Mouse (Mus musculus) kidney, postnatal 36 days (tissue): ENCODE results near the gene Ythdf2.
A peak's percentile ranks its signal among the peaks of the same experiment; 100 is the strongest.

Source experiments
- DNase-seq, 2 experiments: peaks; one replicate each; pipeline ENCODE4 v3.0.0; 2021 to 2022; ENCODE audit warnings: mixed read lengths in 2 of 2

Ythdf2 gene

DNA sequence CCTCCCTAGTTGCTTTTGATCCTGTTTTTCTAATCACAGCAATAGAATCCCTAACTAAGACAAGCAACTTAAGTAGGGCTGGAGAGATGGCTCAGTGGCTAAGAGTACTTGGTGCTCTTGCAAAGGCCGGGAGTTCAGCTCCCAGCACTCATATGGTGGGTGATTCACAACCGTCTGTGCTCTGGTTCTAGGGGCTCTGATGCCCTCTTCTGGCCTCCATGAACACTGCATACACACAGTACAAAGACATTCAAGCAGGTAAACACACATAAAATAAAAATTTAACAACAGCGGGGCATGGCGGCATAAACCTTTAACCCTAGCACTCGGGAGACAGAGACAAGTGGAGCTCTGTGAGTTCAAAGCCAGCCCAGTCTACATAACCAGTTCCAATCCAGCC is 65.9 kb downstream of the Ythdf2 start:
- DNase-seq = no peak

GRCm38 (mm10) chr4:132145092-132145491 is 67.0 kb downstream of the Ythdf2 start:
- no peak for DNase-seq

GRCm38 (mm10) chr4:132144080-132144841 is 67.8 kb downstream of the Ythdf2 start, which contains the start of gene Oprd1:
TSS of gene Oprd1 (minus strand) at chr4:132144486.
- peak in 1 of 2 experiments; percentile 8 for DNase-seq

DNA sequence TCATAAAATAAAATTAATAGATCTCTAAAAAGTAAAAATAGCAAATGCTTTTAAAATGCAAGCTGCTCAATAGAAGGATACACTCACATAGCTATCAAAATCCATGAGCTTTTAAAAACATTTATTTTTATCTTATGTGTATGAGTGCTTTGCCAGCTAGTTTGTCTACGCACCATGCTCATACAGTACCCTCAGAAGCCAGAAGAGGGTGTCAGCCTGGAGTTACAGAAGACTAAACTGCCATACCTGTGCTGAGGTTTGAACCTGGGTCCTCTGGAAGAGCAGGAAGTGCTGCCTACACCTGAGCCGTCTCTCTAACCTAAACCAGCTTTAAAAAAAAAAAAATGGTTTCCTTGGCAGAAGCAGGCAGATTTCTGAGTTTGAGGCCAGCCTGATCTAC is 73.5 kb downstream of the Ythdf2 start:
- DNase-seq = peak in 1 of 2 experiments; percentile 27

DNA sequence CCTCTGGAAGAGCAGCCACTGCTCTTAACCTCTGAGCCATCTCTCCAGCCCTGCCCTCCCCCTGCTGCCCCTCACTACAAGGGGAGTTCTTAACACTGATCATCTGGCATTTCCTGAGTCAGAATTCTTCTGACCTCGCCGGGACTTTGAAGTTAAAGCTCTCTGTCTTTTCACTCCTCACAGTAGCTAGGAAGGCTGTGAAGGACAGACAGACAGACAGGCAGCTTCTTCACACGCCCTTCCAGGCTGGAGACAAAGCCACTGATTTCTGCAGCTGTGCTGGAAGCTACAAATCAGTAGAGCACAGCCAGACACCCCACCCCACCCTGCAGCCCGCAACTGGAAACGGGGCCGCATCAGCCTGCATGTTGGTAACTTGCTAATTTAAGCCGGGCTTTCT is 75.1 kb downstream of the Ythdf2 start:
- no peak for DNase-seq
